Mouse (Mus musculus): Measurements from ENCODE around the gene Zfp715. TPM values are rescaled to one million over a fixed set of nuclear protein-coding genes. Genes with fewer than 3 reads are reported as not detected.

Gene Zfp715
- polyA plus RNA-seq (2015; fragmentation: Nextera tagmentation; extraction: Ambion mirVana), result 9.5 and 10.8 TPM in 2 replicates

GRCm38 (mm10) chr7:43313013-43313428 lies at the start of gene Zfp715:
Gene Zfp715 (minus strand): TSS chr7:43313294.

GRCm38 (mm10) chr7:43351154-43351553 lies 38.1 kb upstream of the Zfp715 start, which contains the start of gene Siglecf:
Gene Siglecf (plus strand): TSS chr7:43351341.

Other genes with a start within 250 kb of the Zfp715 start
- gene Zfp936, start 199.1 kb downstream of the Zfp715 start, polyA plus RNA-seq (2015; fragmentation: Nextera tagmentation; extraction: Ambion mirVana), result not detected in 2 replicates
- gene Siglecf, start 38.0 kb upstream of the Zfp715 start, polyA plus RNA-seq (2015; fragmentation: Nextera tagmentation; extraction: Ambion mirVana), result 0.18 and 0.26 TPM in 2 replicates
- 0.04 and 0.13 TPM in 2 replicates for gene Siglecg, start 94.9 kb upstream of the Zfp715 start, polyA plus RNA-seq (2015; fragmentation: Nextera tagmentation; extraction: Ambion mirVana)
- gene Lim2, start 114.4 kb upstream of the Zfp715 start, polyA plus RNA-seq (2015; fragmentation: Nextera tagmentation; extraction: Ambion mirVana), result not detected in 2 replicates
- gene Nkg7, start 123.8 kb upstream of the Zfp715 start, polyA plus RNA-seq (2015; fragmentation: Nextera tagmentation; extraction: Ambion mirVana), result 0.36 and 0.57 TPM in 2 replicates
- gene Cldnd2, start 127.5 kb upstream of the Zfp715 start, polyA plus RNA-seq (2015; fragmentation: Nextera tagmentation; extraction: Ambion mirVana), result not detected in 2 replicates
- gene Etfb, start 130.8 kb upstream of the Zfp715 start, polyA plus RNA-seq (2015; fragmentation: Nextera tagmentation; extraction: Ambion mirVana), result 797 TPM in 2 replicates
- gene Gm45233, start 130.8 kb upstream of the Zfp715 start, polyA plus RNA-seq (2015; fragmentation: Nextera tagmentation; extraction: Ambion mirVana), result not detected in 2 replicates
- 3.4 and 4.3 TPM in 2 replicates for gene Vsig10l, start 149.9 kb upstream of the Zfp715 start, polyA plus RNA-seq (2015; fragmentation: Nextera tagmentation; extraction: Ambion mirVana)
- 0.09 TPM in 1 of 2 replicates, not detected in the other for gene Iglon5, start 176.8 kb upstream of the Zfp715 start, polyA plus RNA-seq (2015; fragmentation: Nextera tagmentation; extraction: Ambion mirVana)
- gene 4931406B18Rik, start 192.6 kb upstream of the Zfp715 start, polyA plus RNA-seq (2015; fragmentation: Nextera tagmentation; extraction: Ambion mirVana), result not detected in 2 replicates
- 2.8 and 3.1 TPM in 2 replicates for gene Cd33, start 231.1 kb upstream of the Zfp715 start, polyA plus RNA-seq (2015; fragmentation: Nextera tagmentation; extraction: Ambion mirVana)
- 0.95 and 1.0 TPM in 2 replicates for gene Zfp658, start 249.0 kb upstream of the Zfp715 start, polyA plus RNA-seq (2015; fragmentation: Nextera tagmentation; extraction: Ambion mirVana)

Data from skeletal muscle tissue, postnatal 0 days (tissue).